Mouse (Mus musculus) liver, adult 2 months (tissue): ENCODE data around the gene Nkain4.

Experiments
- CTCF ChIP-seq: fragments of 200-500 bp; IDR thresholded peaks from 2 replicates; pipeline ENCODE4 v1.5.1; 2011; ENCODE audit warnings: low read depth, low read length, control low read depth
- POLR2A ChIP-seq: fragments of 200-500 bp; IDR thresholded peaks from 2 replicates; pipeline ENCODE4 v1.6.1; 2011; ENCODE audit warnings: low read length, control low read depth; ENCODE audit not compliant: insufficient read depth; ENCODE audit errors: extremely low read depth

DNA sequence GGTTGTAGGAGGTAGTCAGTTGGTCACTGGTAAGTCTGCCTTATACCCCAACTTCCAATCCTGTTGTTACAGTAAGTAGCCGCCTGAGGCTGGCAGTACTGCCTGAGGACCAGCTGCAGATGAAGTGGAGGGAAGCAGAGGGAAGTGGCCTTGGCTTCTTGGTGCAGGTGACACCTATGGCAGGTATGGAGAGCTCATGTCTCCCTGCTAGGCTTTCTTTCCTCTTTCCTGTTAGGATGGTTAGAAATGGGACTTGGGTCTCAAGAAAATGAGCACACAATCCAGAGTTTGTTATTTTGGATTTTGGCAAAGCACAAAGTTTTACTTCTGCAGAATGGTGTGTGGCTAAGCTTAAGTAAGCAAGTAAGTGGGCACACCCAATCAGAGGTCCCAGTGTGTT is 34.4 kb upstream of the Nkain4 start:
- no peak for TF ChIP-seq POLR2A
- no peak for TF ChIP-seq CTCF
